In the genomic region with DNA sequence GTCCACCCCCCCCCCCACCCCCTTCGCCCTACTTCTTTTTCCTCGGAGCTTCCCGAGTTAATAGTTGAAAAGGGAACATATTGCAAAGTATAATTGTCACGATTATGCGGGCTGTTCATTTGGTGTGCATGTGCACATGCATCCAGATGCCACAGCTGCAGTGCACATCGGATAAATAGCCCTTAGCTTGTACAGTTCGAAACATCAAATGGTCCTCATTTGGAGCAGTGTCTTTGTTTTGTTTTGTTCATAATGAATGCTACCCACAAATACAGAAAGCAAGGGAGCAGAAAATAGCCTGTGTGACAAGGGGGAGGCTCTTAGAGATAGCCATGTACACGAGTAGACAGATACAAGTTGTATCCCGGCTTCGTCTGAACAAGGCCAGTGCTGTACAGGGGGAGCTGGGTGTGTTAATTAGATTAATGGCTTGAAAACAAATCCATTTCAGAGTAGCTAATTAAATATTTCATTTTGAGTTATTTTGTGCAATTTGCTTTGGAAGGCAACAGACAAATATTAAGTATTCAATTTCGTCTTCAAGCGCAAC, we compare ENCODE assay signal across 9 mouse cellular contexts.
DNase-seq lines count a peak whose midpoint lies in the region; ATAC-seq lines count a peak whose summit lies in the region.
"Had no signal": no experiment of that assay in that cellular context is flagged by ENCODE, and none has a peak within 500 bp of the region (broad histone marks: within the 10 kb centered on the region; RNA-seq: fewer than 3 reads in every experiment).

No protein-coding gene starts in this region.

- no peak overlapping the region for H3K27ac ChIP-seq in heart, embryonic 16.5 days (ENCODE audit: low read length)
- H3K27ac ChIP-seq in forebrain, embryonic 11.5 days (ENCODE audit: low read depth, low read length): no peak overlapping the region
- H3K27ac ChIP-seq in midbrain, embryonic 11.5 days (ENCODE audit: low read depth, low read length): no peak overlapping the region

- H3K9me3 ChIP-seq in heart, embryonic 16.5 days (replicated peaks; ENCODE audit: control insufficient read depth, low read length): no peaks in the 10 kb centered on the region
- H3K9me3 ChIP-seq in forebrain, embryonic 11.5 days (ENCODE audit: control insufficient read depth, low read length): no peaks in the 10 kb centered on the region
- H3K9me3 ChIP-seq in midbrain, embryonic 11.5 days (ENCODE audit: control insufficient read depth, low read length): no peaks in the 10 kb centered on the region

- no peaks in the 10 kb centered on the region for H3K27me3 ChIP-seq in heart, embryonic 16.5 days (ENCODE audit: control insufficient read depth, insufficient read depth, low read length)
- H3K27me3 ChIP-seq in forebrain, embryonic 11.5 days (ENCODE audit: control insufficient read depth, insufficient read depth, low read length): no peaks in the 10 kb centered on the region
- no peaks in the 10 kb centered on the region for H3K27me3 ChIP-seq in midbrain, embryonic 11.5 days (ENCODE audit: control insufficient read depth, insufficient read depth, low read length)

- H3K9ac ChIP-seq in heart, embryonic 16.5 days (ENCODE audit: low read length): no peak overlapping the region
- no peak overlapping the region; the same call in 1 of the 2 replicates for H3K9ac ChIP-seq in forebrain, embryonic 11.5 days (ENCODE audit: low read length)
- H3K9ac ChIP-seq in midbrain, embryonic 11.5 days (ENCODE audit: low read length): no peak overlapping the region

- no peak for ATAC-seq in heart, embryonic 16.5 days (replicated peaks; ENCODE audit: extremely low read depth, insufficient read depth, low FRiP score)
- peak; percentile 79 for ATAC-seq in forebrain, embryonic 11.5 days (replicated peaks; ENCODE audit: low FRiP score)
- peak; percentile 62 for ATAC-seq in midbrain, embryonic 11.5 days (ENCODE audit: low FRiP score)

- intact Hi-C loops in heart, postnatal 14 days (cut with DNase I): no loop called here

- H3K36me3 ChIP-seq in heart, embryonic 16.5 days (ENCODE audit: control insufficient read depth, insufficient read depth): no peaks in the 10 kb centered on the region
- H3K36me3 ChIP-seq in forebrain, embryonic 11.5 days (ENCODE audit: control insufficient read depth, insufficient read depth, low read length): no peaks in the 10 kb centered on the region
- no peaks in the 10 kb centered on the region for H3K36me3 ChIP-seq in midbrain, embryonic 11.5 days (ENCODE audit: control insufficient read depth, insufficient read depth, low read length)

- WGBS in heart, embryonic 16.5 days: 60% methylated on average over 12 of the region's 12 CpGs
- 53% methylated on average over 12 of the region's 12 CpGs for WGBS in forebrain, embryonic 11.5 days
- WGBS in midbrain, embryonic 11.5 days: 68% methylated on average over 12 of the region's 12 CpGs

- H3K4me1 ChIP-seq in heart, embryonic 16.5 days (ENCODE audit: control insufficient read depth, insufficient read depth, low read length): peaks cover 29% of the 10 kb centered on the region
- H3K4me1 ChIP-seq in forebrain, embryonic 11.5 days (replicated peaks; ENCODE audit: control insufficient read depth, insufficient read depth, low read length): no peaks in the 10 kb centered on the region
- H3K4me1 ChIP-seq in midbrain, embryonic 11.5 days (ENCODE audit: control insufficient read depth, insufficient read depth, low read length): peaks cover 4% of the 10 kb centered on the region; the same call in 1 of the 2 replicates

- DNase-seq in heart, postnatal 14 days: no peak
- DNase-seq in MEL-GATA-1-ER (ENCODE audit: extremely low read depth, low read depth): peak; percentile 2
- peak; percentile 50 for DNase-seq in forebrain, embryonic 11.5 days (ENCODE audit: low spot score)
- no peak for DNase-seq in midbrain, embryonic 11.5 days (ENCODE audit: low spot score, missing footprints)
- no peak for DNase-seq in embryo, embryonic 10.5 days (ENCODE audit: low spot score)
- no peak for DNase-seq in thymus, postnatal 25 days
- DNase-seq in c-Kit-positive CD71-positive TER-119-positive erythroid progenitor cells, embryonic 14.5 days (ENCODE audit: low spot score): no peak
- DNase-seq: gastrocnemius, postnatal 10 days had no signal

- peak overlapping the region; percentile 18; the same call in 1 of the 2 replicates for H3K4me3 ChIP-seq in heart, embryonic 16.5 days (ENCODE audit: low read length)
- H3K4me3 ChIP-seq in forebrain, embryonic 11.5 days (ENCODE audit: low read depth, low read length): peak overlapping the region; percentile 15; the same call in 1 of the 2 replicates
- no peak overlapping the region for H3K4me3 ChIP-seq in midbrain, embryonic 11.5 days (ENCODE audit: low read depth, low read length)

- H3K4me2 ChIP-seq in heart, embryonic 16.5 days (ENCODE audit: low read depth, low read length): peak overlapping the region; percentile 50
- peak overlapping the region; percentile 39 for H3K4me2 ChIP-seq in forebrain, embryonic 11.5 days (ENCODE audit: low read depth, low read length, severe bottlenecking)
- H3K4me2 ChIP-seq in midbrain, embryonic 11.5 days: peak overlapping the region; percentile 30

Comparison
In these comparisons a context has a peak if more than half of its experiments do, and no peak if none do; other contexts are left out.
1. DNase-seq: peak in MEL-GATA-1-ER (single experiment) and forebrain, embryonic 11.5 days (single experiment); none in heart, postnatal 14 days (0 of 2), midbrain, embryonic 11.5 days (single experiment), embryo, embryonic 10.5 days (single experiment), thymus, postnatal 25 days (single experiment) and c-Kit-positive CD71-positive TER-119-positive erythroid progenitor cells, embryonic 14.5 days (single experiment).
2. Peak in every context shown above with its lines, with median percentiles within 50 percentile points of each other: H3K4me2 ChIP-seq.